Mouse (Mus musculus): ENCODE data around the gene Gm4177. TPM values are rescaled to one million over a fixed set of nuclear protein-coding genes. Genes with fewer than 3 reads are reported as not detected.

Gene Gm4177
- polyA plus RNA-seq (2015; fragmentation: Illumina TruSeq; extraction: RNeasy Lipid Tissue Mini Kit (QIAGEN cat#74804); ENCODE audit: insufficient read depth, low replicate concordance), result not detected

GRCm38 (mm10) chr7:21796628-21797027, at the start of gene Gm4177:
Gene Gm4177 (minus strand): TSS chr7:21796728.

GRCm38 (mm10) chr7:21844167-21844566, 47.6 kb upstream of the Gm4177 start, which contains the start of gene Gm5725:
Gene Gm5725 (minus strand): TSS chr7:21844267.

DNA sequence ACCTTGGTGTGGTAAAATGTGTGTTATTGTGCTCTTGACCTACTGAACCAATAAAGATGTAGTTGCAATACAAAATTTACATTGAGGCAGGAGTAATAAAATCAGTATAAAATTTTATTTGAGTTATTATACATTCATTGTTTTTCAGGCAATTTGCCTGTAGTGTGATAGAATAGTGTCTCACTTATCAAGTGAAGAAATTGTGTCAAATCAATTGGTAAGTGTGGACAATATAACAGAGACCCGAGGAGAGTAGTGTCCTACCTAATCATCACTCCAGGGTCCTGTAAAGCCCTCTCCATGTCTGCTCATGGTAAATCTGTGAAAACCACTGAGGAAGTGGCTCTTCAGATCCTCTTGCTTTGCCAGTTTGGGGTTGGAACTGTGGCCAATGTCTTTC, 35.5 kb upstream of the Gm4177 start, which contains the start of gene Vmn1r135:
Gene Vmn1r135, plus strand, starts transcription at position 301 of the 400 bp plus-strand sequence.

GRCm38 (mm10) chr7:21761375-21761774, 35.2 kb downstream of the Gm4177 start, which contains the start of gene Gm4175:
Gene Gm4175 (minus strand): TSS chr7:21761475.

Other genes starting within 250 kb of the Gm4177 start
- gene Vmn1r132, start 182.6 kb downstream of the Gm4177 start, polyA plus RNA-seq (2015; fragmentation: Illumina TruSeq; extraction: RNeasy Lipid Tissue Mini Kit (QIAGEN cat#74804); ENCODE audit: insufficient read depth, low replicate concordance), result not detected
- gene Gm4175, start 35.3 kb downstream of the Gm4177 start, polyA plus RNA-seq (2015; fragmentation: Illumina TruSeq; extraction: RNeasy Lipid Tissue Mini Kit (QIAGEN cat#74804); ENCODE audit: insufficient read depth, low replicate concordance), result not detected
- gene Vmn1r135, start 35.6 kb upstream of the Gm4177 start, polyA plus RNA-seq (2015; fragmentation: Illumina TruSeq; extraction: RNeasy Lipid Tissue Mini Kit (QIAGEN cat#74804); ENCODE audit: insufficient read depth, low replicate concordance), result not detected
- gene Gm5725, start 47.5 kb upstream of the Gm4177 start, polyA plus RNA-seq (2015; fragmentation: Illumina TruSeq; extraction: RNeasy Lipid Tissue Mini Kit (QIAGEN cat#74804); ENCODE audit: insufficient read depth, low replicate concordance), result not detected
- not detected for gene Gm5891, start 124.6 kb upstream of the Gm4177 start, polyA plus RNA-seq (2015; fragmentation: Illumina TruSeq; extraction: RNeasy Lipid Tissue Mini Kit (QIAGEN cat#74804); ENCODE audit: insufficient read depth, low replicate concordance)
- gene Vmn1r137, start 197.9 kb upstream of the Gm4177 start, polyA plus RNA-seq (2015; fragmentation: Illumina TruSeq; extraction: RNeasy Lipid Tissue Mini Kit (QIAGEN cat#74804); ENCODE audit: insufficient read depth, low replicate concordance), result not detected
- gene Vmn1r138, start 232.2 kb upstream of the Gm4177 start, polyA plus RNA-seq (2015; fragmentation: Illumina TruSeq; extraction: RNeasy Lipid Tissue Mini Kit (QIAGEN cat#74804); ENCODE audit: insufficient read depth, low replicate concordance), result not detected

Data from spleen, adult 10 weeks (tissue).